Mouse (Mus musculus) lung, embryonic 16.5 days (tissue): ENCODE results near the gene Lag3. TPM values are rescaled to one million over a fixed set of nuclear protein-coding genes. Genes with fewer than 3 reads are reported as not detected.
"Not testable (repeated sequence)": the region's sequence is repeated elsewhere in the genome, so short reads cannot be mapped to it uniquely, and the experiment has no call there.

Experiments
- ATAC-seq: fragments of 200-750 bp; cut with Nextera tagmentation; 2 replicates; pipeline ENCODE4 v1.8.0; 2017; ENCODE audit warnings: low read depth, mild to moderate bottlenecking, moderate library complexity
- H3K27ac ChIP-seq: fragments of 300-500 bp; sonication (generic); 2 replicates; pipeline ENCODE4 v1.5.1; 2014; ENCODE audit warnings: mild to moderate bottlenecking, control low read depth, low read length
- H3K27me3 ChIP-seq: fragments of 300-500 bp; sonication (generic); 2 replicates; pipeline ENCODE4 v1.6.1; 2014; ENCODE audit warnings: low read depth, low read length, mixed read lengths; ENCODE audit not compliant: control insufficient read depth, insufficient read depth
- H3K36me3 ChIP-seq: fragments of 300-500 bp; sonication (generic); 2 replicates; pipeline ENCODE4 v1.6.1; 2014; ENCODE audit warnings: low read length; ENCODE audit not compliant: control insufficient read depth, insufficient read depth
- H3K4me1 ChIP-seq: fragments of 300-500 bp; sonication (generic); replicated peaks from 2 replicates; pipeline ENCODE4 v1.6.1; 2014; ENCODE audit warnings: low read length, mixed read lengths; ENCODE audit not compliant: control insufficient read depth, insufficient read depth
- H3K4me2 ChIP-seq: fragments of 300-500 bp; sonication (generic); 2 replicates; pipeline ENCODE4 v1.6.1; 2014; ENCODE audit warnings: low read depth, low read length, control low read depth
- H3K4me3 ChIP-seq: fragments of 300-500 bp; sonication (generic); 2 replicates; pipeline ENCODE4 v1.5.1; 2014; ENCODE audit warnings: mild to moderate bottlenecking, low read length, control low read depth
- H3K9ac ChIP-seq: fragments of 300-500 bp; sonication (generic); 2 replicates; pipeline ENCODE4 v1.6.1; 2014; ENCODE audit warnings: low read length, control low read depth
- H3K9me3 ChIP-seq: fragments of 300-500 bp; sonication (generic); 2 replicates; pipeline ENCODE4 v1.6.1; 2016; ENCODE audit warnings: low read length; ENCODE audit not compliant: control insufficient read depth
- WGBS: fragments of 180-500 bp; shearing (Covaris S2); extraction: QIAGEN DNeasy Blood & Tissue Kit; methylation state at CpG from one replicate; pipeline ENCODE4 v1.1.7; 2014; 5-methylcytosine and 5-hydroxymethylcytosine counted together
- polyA plus RNA-seq: library from polyadenylated mRNA; unstranded; fragments of >200 nt; fragmentation: Nextera tagmentation; extraction: Ambion mirVana; gene quantifications from 2 replicates; pipeline ENCODE4 v1.2.1, GENCODE M21; 2015

Gene Lag3
- polyA plus RNA-seq, 1 experiment from 2014 or later: 1.2 TPM

DNA sequence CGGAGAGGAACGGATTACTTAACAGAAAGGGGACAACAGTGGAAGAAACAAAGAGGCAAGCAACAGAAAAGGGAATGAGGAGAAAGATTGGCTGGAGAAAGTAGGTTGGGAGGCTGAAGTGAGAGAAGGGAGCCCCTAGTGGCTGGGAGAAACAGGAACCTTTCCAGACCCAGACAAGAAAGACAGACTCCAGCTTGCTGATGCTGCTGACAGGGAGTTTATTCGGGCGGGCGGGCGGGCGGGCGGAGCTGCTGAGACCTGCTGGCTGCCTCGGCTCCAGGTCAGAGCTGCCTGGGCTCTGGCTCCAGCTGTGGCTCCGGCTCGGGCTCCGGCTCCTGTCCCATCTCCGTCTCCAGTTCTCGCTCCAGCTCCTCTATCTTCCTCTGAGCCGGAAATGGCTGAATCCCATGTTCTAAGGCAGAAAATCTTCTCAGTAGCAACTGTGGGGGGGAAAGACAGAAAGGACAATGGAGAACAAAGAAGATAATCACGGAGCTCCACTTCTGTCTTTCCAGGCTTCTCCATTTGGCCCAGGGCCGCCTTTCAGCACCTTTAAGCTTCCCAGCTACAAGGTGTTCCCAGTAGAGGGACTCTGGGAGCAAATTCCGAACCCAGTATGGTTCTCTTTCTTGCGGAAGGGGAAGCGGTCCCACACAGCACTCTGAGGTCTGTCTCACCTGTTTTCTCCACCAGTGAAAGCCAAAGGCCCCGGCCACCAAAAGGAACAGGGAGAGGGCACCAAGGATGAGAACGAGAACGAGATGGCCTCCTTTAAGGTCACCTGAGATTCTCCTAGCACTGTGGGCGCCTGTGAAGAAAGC lies 7.1 kb downstream of the Lag3 start:
- ATAC-seq: peak; percentile 85
- H3K4me3 ChIP-seq: peak overlapping the region; percentile 63
- H3K9ac ChIP-seq: peak overlapping the region; percentile 81
- no peaks in the 10 kb centered on the region for H3K9me3 ChIP-seq
- H3K27ac ChIP-seq: peak overlapping the region; percentile 98
- peak overlapping the region; percentile 91 for H3K4me2 ChIP-seq
- WGBS: 8% methylated on average over 24 of the region's 24 CpGs
- H3K27me3 ChIP-seq: no peaks in the 10 kb centered on the region; the same call in 1 of the 2 replicates
- H3K36me3 ChIP-seq: no peaks in the 10 kb centered on the region
- peaks cover 6% of the 10 kb centered on the region for H3K4me1 ChIP-seq

- no peaks in the 10 kb centered on the region for H3K36me3 ChIP-seq
- ATAC-seq: peak; percentile 91
- H3K9ac ChIP-seq: peak overlapping the region; percentile 81
- H3K27me3 ChIP-seq: no peaks in the 10 kb centered on the region
- H3K9me3 ChIP-seq: no peaks in the 10 kb centered on the region
- WGBS: under 1% methylated on average over 23 of the region's 23 CpGs
- H3K4me1 ChIP-seq: peaks cover 6% of the 10 kb centered on the region
- H3K4me2 ChIP-seq: peak overlapping the region; percentile 91
- peak overlapping the region; percentile 63 for H3K4me3 ChIP-seq
- peak overlapping the region; percentile 98 for H3K27ac ChIP-seq
Measured at GRCm38 (mm10) chr6:124903580-124904151, 7.8 kb downstream of the Lag3 start.

- Histone ChIP-seq H3K9me3 (no peaks in the 10 kb centered on the region), H3K27me3 (no peaks in the 10 kb centered on the region), H3K4me3 (no peak overlapping the region), H3K27ac (no peak overlapping the region), H3K9ac (no peak overlapping the region), H3K4me2 (no peak overlapping the region), H3K36me3 (no peaks in the 10 kb centered on the region), H3K4me1 (peaks cover 6% of the 10 kb centered on the region)
- ATAC-seq: no peak
Measured at GRCm38 (mm10) chr6:124901851-124902250, 9.7 kb downstream of the Lag3 start.

DNA sequence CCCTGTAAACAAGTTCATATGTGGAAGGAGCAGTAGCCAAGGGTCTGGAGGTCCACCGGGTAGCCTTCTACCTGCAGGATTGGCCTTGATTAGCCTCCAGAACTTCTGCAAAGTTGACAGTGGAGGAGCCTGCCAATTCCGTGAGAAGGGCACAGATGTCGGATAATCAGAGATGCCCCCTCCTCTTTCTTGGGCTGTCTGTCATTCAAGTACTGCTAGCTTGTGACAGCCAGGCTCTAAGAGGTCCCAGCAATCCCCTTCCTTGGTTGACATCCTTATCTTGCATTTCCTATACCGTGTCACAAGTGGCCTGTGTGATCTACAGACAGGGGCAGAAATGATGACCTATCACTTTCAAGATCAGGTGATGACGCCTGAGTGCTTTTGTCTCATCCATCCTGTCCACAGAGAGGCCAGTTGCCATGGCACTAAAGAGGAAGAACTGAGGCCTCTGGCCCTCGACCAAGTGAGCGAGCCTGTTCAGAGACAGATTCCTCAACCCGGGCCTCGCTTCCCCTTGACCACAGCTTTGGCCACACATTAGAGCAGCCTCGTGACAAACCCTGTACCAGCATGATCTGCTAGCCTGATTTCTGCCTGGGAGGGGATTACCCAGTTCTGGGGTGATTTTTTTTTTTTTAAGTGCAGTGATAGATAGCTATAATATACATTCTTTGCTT lies 10.6 kb downstream of the Lag3 start:
- 37% methylated on average over 10 of the region's 10 CpGs for WGBS
- Histone ChIP-seq H3K27ac (no peak overlapping the region), H3K27me3 (no peaks in the 10 kb centered on the region), H3K4me1 (peaks cover 6% of the 10 kb centered on the region), H3K36me3 (no peaks in the 10 kb centered on the region), H3K9ac (no peak overlapping the region), H3K4me3 (no peak overlapping the region), H3K9me3 (no peaks in the 10 kb centered on the region), H3K4me2 (no peak overlapping the region)
- no peak for ATAC-seq

DNA sequence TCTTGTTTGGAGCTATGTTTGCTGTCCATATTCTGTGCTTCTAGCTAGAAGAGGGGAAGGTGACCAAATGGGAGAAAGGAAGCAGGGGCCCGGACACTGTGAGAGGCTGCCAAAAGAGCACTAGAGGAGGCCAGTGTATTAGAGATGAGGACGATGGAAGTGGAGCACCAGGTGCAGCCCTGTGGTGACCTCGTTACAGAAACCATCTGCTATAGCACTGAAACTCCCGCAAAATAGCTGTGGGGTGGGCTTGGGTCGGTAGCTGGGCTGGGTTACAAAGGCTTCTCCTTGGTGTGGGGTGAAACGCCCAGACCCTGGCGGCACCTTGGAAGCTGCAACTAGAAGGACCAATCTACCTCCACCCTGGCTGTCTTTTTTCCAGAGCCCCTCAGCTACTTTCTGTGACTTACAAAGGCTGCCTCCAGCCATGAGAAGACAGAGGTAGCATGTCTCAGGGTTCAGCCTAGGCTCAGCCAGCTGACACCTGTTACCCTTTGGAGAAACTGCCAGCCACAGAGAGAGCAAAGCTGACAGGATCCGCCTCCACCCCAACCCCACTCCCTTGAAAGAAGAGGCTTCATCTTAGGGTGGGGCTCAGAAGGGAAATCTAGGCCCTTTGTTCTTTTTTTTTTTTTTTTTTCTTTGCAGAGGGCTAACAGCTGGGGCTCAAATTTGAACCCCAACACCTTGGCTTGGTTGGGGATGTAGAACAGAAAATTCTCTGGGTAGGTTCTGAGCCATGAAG lies 11.3 kb downstream of the Lag3 start:
- H3K9ac ChIP-seq: no peak overlapping the region
- no peak for ATAC-seq
- H3K9me3 ChIP-seq: no peaks in the 10 kb centered on the region
- no peak overlapping the region for H3K4me2 ChIP-seq
- H3K27me3 ChIP-seq: no peaks in the 10 kb centered on the region
- H3K4me1 ChIP-seq: peaks cover 6% of the 10 kb centered on the region
- no peak overlapping the region for H3K27ac ChIP-seq
- H3K36me3 ChIP-seq: no peaks in the 10 kb centered on the region
- H3K4me3 ChIP-seq: no peak overlapping the region
- WGBS: 64% methylated on average over 8 of the region's 8 CpGs

DNA sequence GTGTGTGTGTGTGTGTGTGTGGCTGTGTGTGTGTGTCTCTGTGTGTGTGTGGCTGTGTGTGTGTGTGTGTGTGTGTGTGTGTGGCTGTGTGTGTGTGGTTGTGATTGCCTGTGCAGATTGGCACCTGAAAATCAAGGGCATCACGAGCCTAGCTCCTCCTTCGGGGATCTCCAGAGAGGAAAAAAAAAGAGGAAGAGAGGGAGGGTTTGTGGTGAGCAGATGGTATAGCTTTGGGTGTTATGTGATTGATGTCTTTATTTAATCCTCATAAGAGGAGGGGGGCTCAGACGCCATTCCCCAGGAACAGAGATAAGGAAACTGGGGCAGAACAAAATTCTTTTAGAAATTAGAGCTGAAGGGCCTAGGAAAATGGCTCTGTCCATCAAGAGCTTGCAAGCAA lies 13.1 kb downstream of the Lag3 start:
- H3K9ac ChIP-seq: no peak overlapping the region
- H3K4me2 ChIP-seq: no peak overlapping the region
- no peaks in the 10 kb centered on the region for H3K4me1 ChIP-seq
- 20% methylated on average over 3 of the region's 3 CpGs for WGBS
- no peaks in the 10 kb centered on the region for H3K27me3 ChIP-seq
- H3K36me3 ChIP-seq: no peaks in the 10 kb centered on the region
- no peak overlapping the region for H3K27ac ChIP-seq
- H3K9me3 ChIP-seq: no peaks in the 10 kb centered on the region
- no peak for ATAC-seq
- no peak overlapping the region for H3K4me3 ChIP-seq

DNA sequence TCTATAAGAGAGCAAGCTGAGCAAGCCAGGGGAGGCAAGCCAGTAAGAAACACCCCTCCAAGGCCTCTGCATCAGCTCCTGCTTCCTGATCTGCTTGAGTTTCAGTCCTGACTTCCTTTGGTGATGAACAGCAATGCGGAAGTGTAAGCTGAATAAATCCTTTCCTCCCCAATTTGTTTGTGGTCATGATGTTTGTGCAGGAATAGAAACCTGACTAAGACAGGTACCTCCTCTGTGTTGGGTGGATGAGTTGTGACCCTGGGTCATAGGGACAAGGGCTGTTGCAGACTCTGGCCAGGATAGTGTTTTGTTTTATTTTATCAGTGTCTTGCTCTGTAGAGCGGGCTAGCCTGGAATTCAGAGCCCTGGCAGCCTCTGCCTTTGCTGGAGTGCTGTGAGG lies 17.4 kb downstream of the Lag3 start:
- not testable (repeated sequence) for H3K36me3 ChIP-seq, H3K9ac ChIP-seq, H3K4me3 ChIP-seq, H3K4me1 ChIP-seq, H3K9me3 ChIP-seq, H3K27me3 ChIP-seq, ATAC-seq, H3K27ac ChIP-seq, H3K4me2 ChIP-seq
- 85% methylated on average over 2 of the region's 2 CpGs for WGBS

DNA sequence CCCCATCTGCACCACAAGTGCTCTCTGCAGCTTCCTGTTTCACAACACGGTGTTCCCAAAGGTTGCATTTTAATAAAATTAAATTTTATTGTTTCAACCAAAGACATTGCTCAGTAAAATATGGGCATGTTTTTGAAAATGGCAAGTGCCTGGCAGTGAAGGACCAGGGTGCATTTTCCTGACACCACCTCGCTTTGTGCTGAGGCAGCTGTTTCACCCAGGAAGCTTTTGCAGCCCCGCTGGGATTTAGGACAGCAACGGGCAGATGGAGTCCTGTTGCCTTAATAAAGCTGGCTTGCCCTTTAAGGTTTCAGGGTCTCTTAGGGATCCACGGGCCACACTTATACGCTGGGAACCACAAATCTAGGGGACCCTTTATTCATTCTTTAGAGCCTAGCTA lies 20.5 kb downstream of the Lag3 start:
- no peak for ATAC-seq
- WGBS: 43% methylated on average over 6 of the region's 6 CpGs
- no peaks in the 10 kb centered on the region for H3K4me1 ChIP-seq

More for the DNA sequence above, 20.5 kb downstream of the Lag3 start:
- H3K9ac ChIP-seq: no peak overlapping the region
- H3K36me3 ChIP-seq: no peaks in the 10 kb centered on the region
- H3K27me3 ChIP-seq: no peaks in the 10 kb centered on the region
- H3K27ac ChIP-seq: no peak overlapping the region
- no peak overlapping the region for H3K4me3 ChIP-seq
- H3K4me2 ChIP-seq: no peak overlapping the region
- H3K9me3 ChIP-seq: no peaks in the 10 kb centered on the region
